Mouse (Mus musculus): Measurements from ENCODE around the gene 2410015M20Rik.
"Not testable (repeated sequence)": the region's sequence is repeated elsewhere in the genome, so short reads cannot be mapped to it uniquely, and the experiment has no call there.

Gene 2410015M20Rik

GRCm38 (mm10) chr17:56609452-56610171 is at the start of gene 2410015M20Rik:
TSS of gene 2410015M20Rik (minus strand) at chr17:56609771.
- DNase-seq (ENCODE audit: low spot score), result peak; percentile 99

- no peak for DNase-seq (ENCODE audit: low spot score)
These were observed 46.6 kb upstream of the 2410015M20Rik start for GRCm38 (mm10) chr17:56656171-56656570.

- no peak for DNase-seq (ENCODE audit: low spot score)
These were observed 45.7 kb upstream of the 2410015M20Rik start for GRCm38 (mm10) chr17:56655311-56655710.

- DNase-seq (ENCODE audit: low spot score), result no peak
These were observed 45.2 kb upstream of the 2410015M20Rik start for GRCm38 (mm10) chr17:56654771-56655170.

GRCm38 (mm10) chr17:56651801-56652200 is 42.2 kb upstream of the 2410015M20Rik start:
- no peak for DNase-seq (ENCODE audit: low spot score)

- DNase-seq (ENCODE audit: low spot score), result no peak
These were observed 38.0 kb upstream of the 2410015M20Rik start for GRCm38 (mm10) chr17:56647546-56647945.

- DNase-seq (ENCODE audit: low spot score), result no peak
These were observed 33.7 kb upstream of the 2410015M20Rik start for GRCm38 (mm10) chr17:56643237-56643636.

- no peak for DNase-seq (ENCODE audit: low spot score)
These were observed 24.5 kb upstream of the 2410015M20Rik start for GRCm38 (mm10) chr17:56634023-56634422.

- DNase-seq (ENCODE audit: low spot score), result no peak
These were observed 22.2 kb upstream of the 2410015M20Rik start for GRCm38 (mm10) chr17:56631807-56632206.

GRCm38 (mm10) chr17:56629800-56630781 is 20.5 kb upstream of the 2410015M20Rik start:
- not testable (repeated sequence) for DNase-seq (ENCODE audit: low spot score)

- peak; percentile 56 for DNase-seq (ENCODE audit: low spot score)
These were observed 18.1 kb upstream of the 2410015M20Rik start, which contains the start of gene Catsperd for GRCm38 (mm10) chr17:56627530-56628277. TSS of gene Catsperd (plus strand) at chr17:56628143.

GRCm38 (mm10) chr17:56626754-56627470 is 17.3 kb upstream of the 2410015M20Rik start, which contains the start of gene Lonp1:
TSS of gene Lonp1 (minus strand) at chr17:56626887.
- DNase-seq (ENCODE audit: low spot score), result peak; percentile 99

- DNase-seq (ENCODE audit: low spot score), result no peak
These were observed 16.7 kb upstream of the 2410015M20Rik start for GRCm38 (mm10) chr17:56626260-56626659.

- DNase-seq (ENCODE audit: low spot score), result no peak
These were observed 15.9 kb upstream of the 2410015M20Rik start for GRCm38 (mm10) chr17:56625495-56625894.

GRCm38 (mm10) chr17:56617628-56618027 is 8.1 kb upstream of the 2410015M20Rik start:
- no peak for DNase-seq (ENCODE audit: low spot score)

GRCm38 (mm10) chr17:56616725-56617124 is 7.2 kb upstream of the 2410015M20Rik start:
- DNase-seq (ENCODE audit: low spot score), result no peak

GRCm38 (mm10) chr17:56615792-56616191 is 6.2 kb upstream of the 2410015M20Rik start:
- no peak for DNase-seq (ENCODE audit: low spot score)

- no peak for DNase-seq (ENCODE audit: low spot score)
These were observed 5.7 kb upstream of the 2410015M20Rik start for GRCm38 (mm10) chr17:56615136-56615784.

- no peak for DNase-seq (ENCODE audit: low spot score)
These were observed 5.0 kb upstream of the 2410015M20Rik start for GRCm38 (mm10) chr17:56614391-56615135.

- DNase-seq (ENCODE audit: low spot score), result not testable (repeated sequence)
These were observed 4.3 kb upstream of the 2410015M20Rik start for GRCm38 (mm10) chr17:56613893-56614292.
